Mouse (Mus musculus) ES-E14 (cell line): ENCODE data around the gene Nprl3.

ENCODE experiments used
- CHD2 ChIP-seq: IDR thresholded peaks from 2 replicates; pipeline ENCODE4 v1.6.1; 2014; ENCODE audit warnings: mild to moderate bottlenecking, low read depth, low read length, inconsistent platforms
- HCFC1 ChIP-seq: IDR thresholded peaks from 2 replicates; pipeline ENCODE4 v1.6.1; 2012; ENCODE audit warnings: low read length, inconsistent platforms, borderline replicate concordance; ENCODE audit not compliant: insufficient read depth
- MAFK ChIP-seq: IDR thresholded peaks from 2 replicates; pipeline ENCODE4 v1.6.1; 2014; ENCODE audit warnings: mild to moderate bottlenecking, low read depth, low read length, inconsistent platforms; ENCODE audit not compliant: insufficient read depth
- ZC3H11A ChIP-seq: IDR thresholded peaks from 2 replicates; pipeline ENCODE4 v1.6.1; 2012; ENCODE audit warnings: low read depth, mild to moderate bottlenecking, inconsistent platforms, low read length, borderline replicate concordance

DNA sequence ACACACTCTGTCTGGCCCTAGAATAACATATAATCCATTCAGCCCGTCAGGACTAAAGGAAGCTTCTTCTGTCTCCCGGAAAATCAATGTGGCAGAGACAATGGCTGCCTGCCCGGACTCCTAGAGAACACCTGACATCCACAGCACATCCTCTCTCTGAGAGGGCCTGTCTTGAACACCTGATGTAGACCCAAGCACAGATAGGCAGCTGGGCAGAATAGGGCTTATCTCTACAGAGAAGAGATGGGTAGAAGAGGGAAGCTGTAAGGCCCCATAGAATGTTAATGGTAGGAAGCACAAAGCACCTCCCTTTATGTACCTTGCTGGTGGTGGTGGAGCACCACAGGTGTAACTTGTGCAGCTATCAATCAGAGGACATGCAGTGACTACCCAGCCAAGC is 25.3 kb downstream of the Nprl3 start:
- TF ChIP-seq MAFK (no peak), CHD2 (no peak), ZC3H11A (no peak), HCFC1 (no peak)
